Mouse (Mus musculus): ENCODE results near the gene Aarsd1.
"Not testable (repeated sequence)": the region's sequence is repeated elsewhere in the genome, so short reads cannot be mapped to it uniquely, and the experiment has no call there.

Gene Aarsd1

DNA sequence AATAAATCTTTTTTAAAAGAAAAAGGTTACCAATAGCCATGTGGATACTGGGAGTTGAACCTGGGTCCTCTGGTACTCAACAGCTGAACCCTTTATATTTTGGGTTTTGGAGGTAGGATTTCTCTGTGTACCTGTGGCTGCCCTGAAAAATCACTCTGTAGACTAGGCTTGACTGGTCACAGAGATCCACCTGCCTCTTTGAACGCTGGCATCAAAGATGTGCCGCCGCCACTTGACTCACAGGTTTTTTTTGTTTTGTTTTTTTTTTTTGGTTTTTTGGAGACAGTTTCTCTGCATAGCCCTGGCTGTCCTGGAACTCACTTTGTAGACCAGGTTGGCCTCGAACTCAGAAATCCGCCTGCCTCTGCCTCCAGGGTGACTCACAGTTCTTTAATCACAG, 30.4 kb upstream of the Aarsd1 start:
- DNase-seq (ENCODE audit: low read depth in 2 of 2, low spot score in 2 of 2), result no peak

DNA sequence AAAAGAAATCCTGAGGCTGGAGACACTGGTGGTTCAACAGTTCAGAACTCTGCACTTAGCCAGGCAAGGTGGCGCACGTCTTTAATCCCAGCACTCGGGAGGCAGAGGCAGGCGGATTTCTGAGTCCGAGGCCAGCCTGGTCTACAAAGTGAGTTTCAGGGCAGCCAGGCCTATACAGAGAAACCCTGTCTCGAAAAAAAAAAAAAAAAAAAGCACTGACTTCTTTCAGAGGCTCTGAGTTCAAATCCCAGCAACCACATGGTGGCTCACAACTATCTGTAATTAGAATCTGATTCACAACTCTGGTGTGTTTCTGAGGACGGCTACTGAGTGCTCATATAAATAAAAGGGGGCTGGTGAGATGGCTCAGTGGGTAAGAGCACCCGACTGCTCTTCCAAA, 29.4 kb upstream of the Aarsd1 start:
- DNase-seq (ENCODE audit: low read depth in 2 of 2, low spot score in 2 of 2), result not testable (repeated sequence)

DNA sequence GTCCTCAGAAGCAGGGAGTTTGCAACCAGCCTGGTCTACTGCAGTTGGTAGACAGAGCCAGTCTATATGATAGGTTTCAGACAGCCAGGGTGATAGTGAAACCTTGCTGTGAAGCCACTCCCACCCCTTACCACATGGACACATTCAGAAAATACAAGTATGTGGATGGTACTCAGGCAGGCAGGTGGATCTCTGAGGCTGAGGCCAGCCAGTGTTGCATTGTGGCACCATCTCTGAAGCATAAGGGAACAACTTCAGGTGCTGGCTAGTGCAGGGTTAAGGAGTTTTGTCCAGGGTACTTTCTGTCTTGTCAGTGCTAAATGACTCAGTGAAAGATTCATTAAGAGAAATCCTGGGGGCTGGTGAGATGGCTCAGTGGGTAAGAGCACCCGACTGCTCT, 28.9 kb upstream of the Aarsd1 start:
- DNase-seq (ENCODE audit: low read depth in 2 of 2, low spot score in 2 of 2), result no peak

DNA sequence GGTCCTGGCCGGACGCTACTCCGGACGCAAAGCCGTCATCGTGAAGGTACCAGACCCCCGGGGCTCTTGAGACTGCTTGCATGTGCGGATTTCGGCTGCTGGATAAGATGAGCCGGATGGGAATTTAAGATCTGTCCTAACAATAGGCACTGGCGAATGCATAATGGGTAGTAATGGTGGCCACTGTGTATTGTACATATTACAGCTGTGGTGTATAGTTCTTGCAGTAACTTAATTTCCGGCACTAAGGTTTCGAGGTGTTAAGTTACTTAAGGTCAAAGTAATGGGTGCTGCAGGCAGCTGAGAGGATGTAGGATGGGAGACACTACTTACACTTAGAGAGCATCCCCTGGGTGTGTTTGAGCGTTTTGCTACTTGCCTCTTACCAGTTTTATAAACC, 25.3 kb upstream of the Aarsd1 start:
- DNase-seq (ENCODE audit: low read depth in 2 of 2, low spot score in 2 of 2), result no peak

DNA sequence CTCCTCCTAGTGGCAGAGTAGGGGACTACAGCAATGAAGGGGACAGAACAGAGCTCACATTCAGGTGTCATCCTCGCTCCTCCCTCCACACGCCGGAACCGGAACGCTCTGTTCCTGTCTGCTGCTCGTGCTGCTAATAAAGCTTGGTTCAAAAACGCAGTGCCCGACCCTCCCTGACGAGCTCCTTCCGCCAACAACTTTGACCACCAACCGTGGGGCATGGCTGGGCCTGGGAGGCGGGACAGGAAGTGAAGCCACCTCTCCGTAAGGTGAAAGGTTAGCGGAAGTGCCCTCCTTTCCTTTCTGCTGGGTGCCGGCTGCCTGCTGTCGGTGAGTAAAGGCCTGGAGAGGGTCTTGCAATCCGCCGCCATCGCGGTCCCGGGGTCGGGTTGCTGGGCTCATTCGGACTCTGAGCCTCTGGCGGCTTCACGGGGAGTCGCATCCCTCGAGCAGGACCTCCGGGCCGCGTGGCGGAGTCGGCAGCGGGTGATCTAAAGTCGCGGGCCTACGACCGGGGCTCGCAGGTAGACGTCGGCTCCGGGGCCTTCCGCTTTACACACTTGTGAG, 24.8 kb upstream of the Aarsd1 start, which contains the start of gene Rpl27:
Rpl27 (plus strand) TSS at position 172 of the 567 bp plus-strand sequence.
- peak; percentile 96 to 98 for DNase-seq (ENCODE audit: low read depth in 2 of 2, low spot score in 2 of 2)

- not testable (repeated sequence) for DNase-seq (ENCODE audit: low read depth in 2 of 2, low spot score in 2 of 2)
These were observed 24.2 kb upstream of the Aarsd1 start for GRCm38 (mm10) chr11:101441450-101442126.

GRCm38 (mm10) chr11:101438006-101438405, 20.6 kb upstream of the Aarsd1 start:
- not testable (repeated sequence) for DNase-seq (ENCODE audit: low read depth in 2 of 2, low spot score in 2 of 2)

DNA sequence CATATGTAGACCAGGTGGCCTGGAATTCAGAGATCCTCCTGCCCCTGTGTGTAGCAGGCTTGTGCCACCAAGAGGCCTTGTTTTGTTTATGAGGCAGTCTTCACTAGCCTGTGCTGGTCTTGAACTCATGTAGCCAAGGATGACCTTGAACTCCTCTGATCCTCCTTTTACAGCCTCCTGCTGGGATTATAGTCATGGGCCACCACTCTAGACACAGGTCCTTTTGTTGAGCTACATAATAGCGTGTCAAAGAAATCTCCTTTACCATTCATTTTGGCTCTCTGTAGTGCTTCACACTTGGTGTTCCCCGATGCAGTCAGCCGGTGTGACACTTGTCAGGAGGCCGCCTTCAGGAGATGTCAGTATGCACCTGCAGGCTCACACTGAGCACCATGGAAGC, 19.5 kb upstream of the Aarsd1 start:
- no peak for DNase-seq (ENCODE audit: low read depth in 2 of 2, low spot score in 2 of 2)

- DNase-seq (ENCODE audit: low read depth in 2 of 2, low spot score in 2 of 2), result no peak
These were observed 18.4 kb upstream of the Aarsd1 start for GRCm38 (mm10) chr11:101435831-101436230.

DNA sequence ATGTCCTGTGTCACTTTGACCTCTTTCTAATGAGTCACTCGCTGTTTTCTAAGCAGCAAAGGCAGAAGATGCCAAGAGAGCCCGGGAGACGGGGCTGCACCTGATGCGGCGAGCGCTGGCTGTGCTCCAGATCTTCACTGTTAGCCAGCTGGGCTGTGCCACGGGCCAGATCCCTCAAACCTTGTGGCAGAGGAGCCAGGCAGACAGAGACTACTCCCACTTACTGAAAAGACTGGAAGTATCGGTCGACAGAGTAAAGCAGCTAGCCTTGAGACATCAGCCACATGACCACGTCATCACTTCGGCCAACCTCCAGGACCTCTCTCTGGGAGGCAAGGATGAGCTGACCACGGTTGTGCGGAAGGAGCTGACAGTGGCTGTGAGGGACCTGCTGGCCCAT, 16.0 kb upstream of the Aarsd1 start:
- no peak for DNase-seq (ENCODE audit: low read depth in 2 of 2, low spot score in 2 of 2)

DNA sequence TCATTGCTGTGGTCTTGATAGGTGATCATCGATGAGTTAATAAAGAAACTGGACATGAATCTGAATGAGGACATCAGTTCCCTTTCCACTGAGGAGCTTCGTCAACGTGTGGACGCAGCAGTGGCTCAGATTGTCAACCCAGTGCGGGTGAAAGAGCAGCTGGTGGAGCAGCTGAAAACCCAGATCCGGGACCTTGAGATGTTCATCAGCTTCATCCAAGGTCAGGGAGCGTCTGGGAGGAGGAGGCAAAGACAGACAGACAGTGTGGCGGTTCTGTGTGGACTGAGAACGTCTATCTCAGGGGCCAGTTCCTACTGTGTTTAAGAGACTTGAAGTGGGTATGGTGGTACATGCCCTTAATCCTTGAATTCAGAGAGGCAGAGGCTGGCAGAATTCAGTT, 13.9 kb upstream of the Aarsd1 start:
- no peak for DNase-seq (ENCODE audit: low read depth in 2 of 2, low spot score in 2 of 2)

GRCm38 (mm10) chr11:101426165-101426564, 8.8 kb upstream of the Aarsd1 start:
- DNase-seq (ENCODE audit: low read depth in 2 of 2, low spot score in 2 of 2), result no peak

DNA sequence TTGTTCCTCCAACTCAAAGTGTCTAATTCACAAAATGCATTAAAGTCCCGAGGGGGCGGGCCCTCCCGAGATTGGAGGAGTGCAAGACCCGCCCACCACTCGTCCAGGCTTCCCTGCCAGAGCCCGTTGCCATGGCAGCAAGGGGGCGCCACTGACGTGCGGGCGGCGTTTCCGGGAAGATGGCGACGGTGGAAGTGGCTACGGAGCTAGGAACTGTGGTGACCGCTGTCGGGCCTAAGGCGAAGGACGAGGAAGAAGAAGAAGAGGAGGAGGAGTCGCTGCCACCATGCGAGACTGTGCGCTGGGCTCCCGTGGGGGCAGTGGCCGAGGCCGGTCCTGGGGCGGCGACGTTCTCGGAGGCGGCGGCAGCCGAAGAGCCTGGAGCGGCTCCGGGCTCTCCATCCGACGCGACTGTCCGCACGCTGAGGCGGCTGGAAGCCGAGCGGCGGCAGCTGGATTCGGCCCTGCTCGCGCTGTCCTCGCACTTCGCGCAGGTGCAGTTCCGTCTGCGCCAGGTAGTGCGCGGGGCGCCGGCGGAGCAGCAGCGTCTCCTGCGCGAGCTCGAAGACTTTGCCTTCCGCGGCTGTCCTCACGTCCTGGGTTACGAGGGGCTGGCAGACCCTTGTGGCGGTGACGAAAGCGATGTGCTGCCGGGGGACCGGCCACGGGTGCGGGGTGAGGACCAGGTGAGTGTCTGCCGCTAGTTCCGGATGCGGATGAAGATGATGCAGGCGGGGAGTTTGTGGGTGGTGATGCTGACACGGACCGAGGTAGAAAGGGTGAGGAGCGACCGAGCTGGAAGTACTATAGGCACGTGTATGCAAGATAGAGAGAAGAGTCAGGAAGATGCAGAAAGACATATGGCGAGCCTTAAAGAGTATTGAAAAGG, 7.8 kb upstream of the Aarsd1 start, which contains the start of the genes Rundc1 and Ptges3l:
Rundc1 (plus strand) TSS at position 161 of the 889 bp plus-strand sequence.
Ptges3l (minus strand) TSS at position 409 of the 889 bp plus-strand sequence.
- DNase-seq (ENCODE audit: low read depth in 2 of 2, low spot score in 2 of 2), result peak; percentile 96 to 99

GRCm38 (mm10) chr11:101424105-101424851, 6.9 kb upstream of the Aarsd1 start, which contains the start of gene Gm27029:
TSS of gene Gm27029 (minus strand) at chr11:101424796.
- peak in 1 of 2 experiments; percentile 16 for DNase-seq (ENCODE audit: low read depth in 2 of 2, low spot score in 2 of 2)

DNA sequence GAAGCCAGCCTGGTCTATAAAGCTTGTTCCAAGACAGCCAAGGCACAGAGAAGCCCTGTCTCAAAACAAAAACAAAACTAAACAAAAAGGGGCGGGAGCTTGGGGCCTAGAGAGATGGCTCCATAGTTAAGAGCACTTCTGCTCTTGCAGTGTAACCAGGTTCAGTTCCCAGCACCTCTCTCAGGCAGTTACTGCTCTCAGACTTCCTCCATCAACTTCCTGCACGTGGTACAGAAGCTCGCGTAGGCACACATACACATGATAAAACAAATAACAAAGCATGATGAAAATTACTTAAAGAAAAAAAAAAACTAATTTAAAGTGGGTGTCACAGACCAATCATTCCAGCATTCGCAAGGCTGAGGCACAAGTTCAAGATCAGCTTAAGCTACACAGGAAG, 2.7 kb upstream of the Aarsd1 start:
- no peak for DNase-seq (ENCODE audit: low read depth in 2 of 2, low spot score in 2 of 2)

DNA sequence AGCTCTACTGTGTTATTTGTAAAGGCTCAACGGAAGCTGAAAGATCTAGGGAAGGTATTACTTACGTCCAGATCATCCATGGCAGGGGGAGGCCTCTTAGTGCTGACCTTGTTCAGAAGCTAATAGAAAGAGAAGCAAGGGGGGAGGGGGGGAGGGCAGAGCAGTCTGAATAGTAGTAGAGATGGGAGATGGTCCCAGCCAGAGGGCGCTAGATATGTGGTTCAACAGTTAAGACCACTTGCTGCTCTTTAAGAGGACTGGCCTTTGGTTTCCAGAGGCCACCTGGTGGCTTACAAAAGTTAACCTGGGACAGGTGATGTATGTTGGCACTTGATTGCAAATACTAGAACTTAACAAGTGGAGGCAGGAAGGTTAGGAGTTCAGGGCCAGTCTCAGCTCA, 2.2 kb upstream of the Aarsd1 start:
- DNase-seq (ENCODE audit: low read depth in 2 of 2, low spot score in 2 of 2), result no peak

- DNase-seq (ENCODE audit: low read depth in 2 of 2, low spot score in 2 of 2), result no peak
These were observed 1.6 kb upstream of the Aarsd1 start for GRCm38 (mm10) chr11:101418991-101419390.

GRCm38 (mm10) chr11:101416433-101417100, 848 bp downstream of the Aarsd1 start:
- no peak for DNase-seq (ENCODE audit: low read depth in 2 of 2, low spot score in 2 of 2)

GRCm38 (mm10) chr11:101415306-101415705, 2.1 kb downstream of the Aarsd1 start:
- DNase-seq (ENCODE audit: low read depth in 2 of 2, low spot score in 2 of 2), result no peak

GRCm38 (mm10) chr11:101395110-101395509, 22.3 kb downstream of the Aarsd1 start:
- DNase-seq (ENCODE audit: low read depth in 2 of 2, low spot score in 2 of 2), result peak; percentile 42 to 50

All from CD8-positive naive resting alpha-beta T cell, adult 2 months (primary cell).